Mouse (Mus musculus) spleen, adult 2 months (tissue): ENCODE results near the gene Cep95. TPM values are rescaled to one million over a fixed set of nuclear protein-coding genes. Genes with fewer than 3 reads are reported as not detected.

Experiments used
- DNase-seq, 2 experiments: peaks; one replicate each; pipeline versions ENCODE4 v3.0.0 to v3.0.0-alpha.2; 2012 to 2021; ENCODE audit warnings: low spot score in 2 of 2, low read depth in 1 of 2
- H3K27ac ChIP-seq: fragments of 200-500 bp; 2 replicates; pipeline ENCODE4 v1.5.1; 2012; ENCODE audit warnings: low read length, inconsistent platforms; ENCODE audit not compliant: insufficient read depth
- H3K27me3 ChIP-seq: fragments of 200-500 bp; 2 replicates; pipeline ENCODE4 v1.6.1; 2012; ENCODE audit warnings: mild to moderate bottlenecking, moderate library complexity, low read length, inconsistent platforms; ENCODE audit not compliant: control insufficient read depth, insufficient read depth
- H3K36me3 ChIP-seq: fragments of 200-500 bp; 2 replicates; pipeline ENCODE4 v1.6.1; 2012; ENCODE audit warnings: mild to moderate bottlenecking, low read length, inconsistent platforms; ENCODE audit not compliant: control insufficient read depth, insufficient read depth
- H3K4me1 ChIP-seq: fragments of 200-500 bp; 2 replicates; pipeline ENCODE4 v1.6.1; 2011; ENCODE audit warnings: inconsistent platforms; ENCODE audit not compliant: control insufficient read depth, insufficient read depth, insufficient read length
- H3K4me3 ChIP-seq: fragments of 200-500 bp; 2 replicates; pipeline ENCODE4 v1.5.1; 2011; ENCODE audit warnings: mild to moderate bottlenecking, inconsistent platforms; ENCODE audit not compliant: insufficient read depth, insufficient read length; ENCODE audit errors: extremely low read depth
- CTCF ChIP-seq: fragments of 200-500 bp; IDR thresholded peaks from 2 replicates; pipeline ENCODE4 v1.5.1; 2011; ENCODE audit warnings: mild to moderate bottlenecking, inconsistent platforms; ENCODE audit not compliant: insufficient read depth, insufficient read length, insufficient replicate concordance; ENCODE audit errors: extremely low read depth
- POLR2A ChIP-seq: fragments of 200-500 bp; IDR thresholded peaks from 2 replicates; pipeline ENCODE4 v1.6.1; 2011; ENCODE audit warnings: low read depth, low read length, inconsistent platforms
- WGBS: fragments of 180-500 bp; shearing (Covaris S2); methylation state at CpG from one replicate; pipeline ENCODE4 v1.1.7; 2018; 5-methylcytosine and 5-hydroxymethylcytosine counted together
- polyA plus RNA-seq: library from polyadenylated mRNA; depleted of rRNA; stranded (reverse); fragments of >200 nt; gene quantifications from 2 replicates; pipeline ENCODE4 v1.2.3, GENCODE M21; 2012

Cep95 gene
- polyA plus RNA-seq, 1 experiment: 2.1 TPM

DNA sequence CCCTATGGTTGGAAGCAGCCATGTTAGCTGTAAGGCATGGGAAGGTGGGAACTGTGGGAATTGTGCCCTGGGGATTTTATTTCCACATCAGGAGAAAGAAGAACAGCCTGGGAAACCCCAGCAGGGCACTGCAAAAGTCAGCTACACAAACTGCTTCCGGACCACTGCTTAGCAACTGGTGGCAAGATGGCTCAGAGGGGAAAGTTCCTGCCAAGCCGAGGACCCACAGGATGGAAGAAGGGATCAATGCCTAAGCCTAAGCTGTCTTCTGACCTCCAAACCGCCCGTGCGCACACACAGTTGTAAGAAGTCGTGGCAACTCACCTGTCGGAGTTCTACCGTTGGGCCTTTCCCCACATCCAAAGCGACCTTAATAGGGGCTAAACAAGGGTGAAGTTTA lies 16.0 kb upstream of the Cep95 start:
- Histone ChIP-seq H3K4me3 (no peak overlapping the region), H3K4me1 (no peaks in the 10 kb centered on the region), H3K27ac (no peak overlapping the region), H3K36me3 (peaks cover 34% of the 10 kb centered on the region), H3K27me3 (no peaks in the 10 kb centered on the region)
- no peak for TF ChIP-seq POLR2A
- TF ChIP-seq CTCF: no peak
- WGBS: 96% methylated on average over 9 of the region's 9 CpGs
- DNase-seq: no peak

DNA sequence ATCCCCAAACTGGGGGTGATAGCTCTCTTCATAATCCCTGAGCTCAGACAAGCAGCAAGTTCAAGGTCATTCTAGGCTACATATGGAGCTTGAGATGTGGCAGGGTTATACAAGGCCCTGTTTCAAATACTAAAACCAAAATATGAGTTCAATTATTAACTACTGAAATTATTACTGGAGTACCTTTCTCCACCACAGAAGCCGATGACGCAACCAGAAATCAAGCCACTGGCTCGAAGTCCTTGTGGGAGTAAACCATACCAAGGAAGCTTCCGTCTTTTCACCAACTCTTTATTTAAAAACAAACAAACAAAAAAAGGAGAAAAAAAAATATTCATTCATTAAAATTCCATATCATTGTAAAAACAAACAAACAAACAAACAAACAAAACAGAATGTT lies 12.1 kb upstream of the Cep95 start:
- no peaks in the 10 kb centered on the region for H3K4me1 ChIP-seq
- TF ChIP-seq CTCF (no peak), POLR2A (no peak)
- no peak overlapping the region for H3K27ac ChIP-seq
- 88% methylated on average over 4 of the region's 4 CpGs for WGBS
- H3K4me3 ChIP-seq: no peak overlapping the region
- H3K36me3 ChIP-seq: peaks cover 33% of the 10 kb centered on the region
- DNase-seq: no peak
- no peaks in the 10 kb centered on the region for H3K27me3 ChIP-seq

DNA sequence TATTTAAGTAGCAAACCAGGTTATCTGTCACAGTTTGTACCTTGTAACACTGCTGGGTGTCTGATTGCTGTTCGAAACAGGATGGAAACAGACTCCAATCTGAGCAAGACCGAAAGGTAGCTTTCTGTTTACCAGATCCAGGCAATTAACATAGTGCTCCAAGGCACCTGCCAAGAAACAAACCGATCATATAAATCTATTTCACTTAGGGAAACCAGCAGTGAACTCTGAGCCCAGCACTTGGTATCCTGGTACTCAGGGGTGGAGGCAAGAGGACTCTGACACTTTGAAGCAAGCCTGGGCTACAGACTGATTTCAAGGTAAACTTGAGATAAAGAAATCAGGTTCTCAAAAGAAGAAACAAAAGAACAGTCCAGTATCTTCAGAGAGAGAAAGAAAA lies 11.7 kb upstream of the Cep95 start:
- no peaks in the 10 kb centered on the region for H3K4me1 ChIP-seq
- TF ChIP-seq CTCF (no peak), POLR2A (no peak)
- H3K36me3 ChIP-seq: peaks cover 32% of the 10 kb centered on the region
- 88% methylated on average over 3 of the region's 3 CpGs for WGBS
- no peak for DNase-seq
- H3K27me3 ChIP-seq: no peaks in the 10 kb centered on the region
- H3K4me3 ChIP-seq: no peak overlapping the region
- no peak overlapping the region for H3K27ac ChIP-seq

DNA sequence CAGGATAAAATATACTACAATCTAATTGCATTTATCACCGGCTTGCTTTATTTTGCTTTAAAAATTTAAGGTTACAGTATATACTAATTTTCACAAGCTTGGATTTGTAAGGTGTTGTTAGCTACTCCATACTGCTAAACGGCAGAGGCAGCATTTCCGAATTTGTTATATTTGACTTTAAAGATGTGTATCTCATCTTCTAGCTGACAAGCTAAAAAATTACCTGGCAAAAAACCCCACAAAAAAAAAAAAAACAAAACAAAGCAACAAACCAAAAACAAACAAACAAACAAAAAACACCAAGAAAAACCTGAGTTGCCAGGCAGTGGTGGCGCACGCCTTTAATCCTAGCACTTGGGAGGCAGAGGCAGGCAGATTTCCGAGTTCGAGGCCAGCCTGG lies 10.9 kb upstream of the Cep95 start:
- Histone ChIP-seq H3K27ac (no peak overlapping the region), H3K4me3 (no peak overlapping the region), H3K4me1 (no peaks in the 10 kb centered on the region), H3K27me3 (no peaks in the 10 kb centered on the region), H3K36me3 (peaks cover 35% of the 10 kb centered on the region)
- 80% methylated on average over 7 of the region's 7 CpGs for WGBS
- no peak for TF ChIP-seq CTCF
- no peak for TF ChIP-seq POLR2A
- no peak for DNase-seq

DNA sequence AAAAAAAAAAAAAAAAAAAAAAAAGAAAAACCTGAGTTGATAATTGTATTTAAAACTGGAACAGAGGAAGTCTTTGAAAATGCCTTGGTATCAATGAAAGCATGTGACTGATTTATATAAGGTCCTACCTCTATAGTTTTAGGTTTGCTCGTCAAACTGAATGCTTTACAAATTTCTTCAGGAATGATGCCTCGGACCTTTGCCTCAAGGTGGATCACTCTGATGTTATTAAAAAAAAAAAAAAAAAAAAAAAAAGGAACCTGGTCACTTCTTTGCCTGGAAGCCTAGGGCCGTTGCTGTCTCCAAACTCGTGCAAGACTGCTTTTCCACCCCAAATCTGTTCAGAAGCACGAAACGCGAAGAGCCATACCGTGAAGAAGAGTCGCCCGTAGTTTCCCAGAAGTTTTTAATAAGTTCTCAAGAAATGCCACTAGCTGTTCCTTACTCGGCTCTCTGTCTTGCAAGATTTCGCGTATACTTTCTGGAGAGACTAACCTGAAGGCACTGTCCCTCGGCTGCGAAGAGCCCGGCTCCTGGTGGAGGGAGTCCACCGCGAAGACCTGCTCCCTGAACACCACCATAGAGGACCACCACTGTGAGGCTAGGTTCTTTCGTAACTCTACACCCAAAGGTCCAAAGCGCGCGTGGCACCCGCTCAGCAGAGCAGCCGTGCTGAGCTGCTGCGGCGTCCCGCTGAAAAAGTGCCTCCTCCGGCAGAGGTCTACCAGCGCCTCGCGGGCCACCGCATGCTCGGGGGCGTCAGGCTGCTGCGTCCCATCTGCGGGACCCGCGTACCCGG lies 10.3 kb upstream of the Cep95 start:
- WGBS: under 1% methylated on average over 39 of the region's 39 CpGs
- TF ChIP-seq POLR2A: no peak
- no peak for TF ChIP-seq CTCF
- H3K36me3 ChIP-seq: peaks cover 39% of the 10 kb centered on the region

DNA sequence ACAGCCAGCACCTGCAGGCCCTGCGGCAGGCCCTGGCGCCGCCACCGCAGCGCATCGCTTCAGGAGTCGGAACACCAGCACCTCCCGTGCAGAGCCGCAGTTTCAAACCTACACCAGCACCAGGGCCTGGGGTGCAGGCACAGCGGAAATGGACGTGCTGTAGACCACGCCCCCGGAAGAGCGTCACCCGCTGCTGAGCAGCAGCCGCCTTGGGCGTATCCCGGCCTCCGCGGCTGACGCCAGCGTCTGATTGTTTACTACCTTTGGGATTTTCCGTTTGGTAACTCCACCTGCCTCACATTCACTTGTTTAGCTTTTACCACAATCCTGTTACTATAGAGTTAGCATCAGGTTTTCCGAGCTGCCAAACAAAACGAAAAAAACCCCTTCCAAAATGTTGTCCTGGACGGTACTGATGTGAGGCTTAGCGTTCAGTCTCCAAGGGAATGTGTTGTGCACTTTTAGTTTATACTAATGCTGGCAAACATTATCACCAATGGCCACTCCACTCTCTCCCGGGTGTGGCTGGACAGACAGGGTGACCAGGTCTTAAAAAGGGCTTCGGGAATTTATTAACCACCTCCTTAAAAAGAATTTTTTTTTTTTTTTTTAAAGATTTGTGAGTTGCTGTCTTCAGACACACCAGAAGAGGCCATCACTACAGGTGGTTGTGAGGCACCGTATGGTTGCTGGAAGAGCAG lies 9.5 kb upstream of the Cep95 start, which contains the start of gene Polg2:
Polg2 (minus strand) TSS at position 150 of the 701 bp plus-strand sequence.
- DNase-seq: peak; percentile 89 to 96
- Histone ChIP-seq H3K4me3 (peak within 1 kb of the TSS; percentile 86), H3K4me1 (no peaks in the 10 kb centered on the region), H3K36me3 (peaks cover 37% of the 10 kb centered on the region), H3K27ac (peak within 1 kb of the TSS; percentile 95), H3K27me3 (no peaks in the 10 kb centered on the region)
- peak; percentile 94 for TF ChIP-seq POLR2A
- TF ChIP-seq CTCF: no peak
- 3% methylated on average over 30 of the region's 30 CpGs for WGBS

More for the DNA sequence above, 10.3 kb upstream of the Cep95 start:
- H3K27me3 ChIP-seq: no peaks in the 10 kb centered on the region
- DNase-seq: no peak
- peak overlapping the region; percentile 86 for H3K4me3 ChIP-seq
- peak overlapping the region; percentile 95 for H3K27ac ChIP-seq
- H3K4me1 ChIP-seq: no peaks in the 10 kb centered on the region
